Mouse (Mus musculus) neural tube, embryonic 15.5 days (tissue): ENCODE results near the gene Vdr. TPM values are rescaled to one million over a fixed set of nuclear protein-coding genes. Genes with fewer than 3 reads are reported as not detected.

Experiments
- ATAC-seq: fragments of 200-750 bp; cut with Nextera tagmentation; 2 replicates; pipeline ENCODE4 v1.8.0; 2017; ENCODE audit warnings: mild to moderate bottlenecking, moderate TSS enrichment, moderate library complexity; ENCODE audit not compliant: low FRiP score
- H3K27ac ChIP-seq: fragments of 300-500 bp; sonication (generic); replicated peaks from 2 replicates; pipeline ENCODE4 v1.5.1; 2015; ENCODE audit warnings: mild to moderate bottlenecking, inconsistent platforms
- H3K27me3 ChIP-seq: fragments of 300-500 bp; sonication (generic); replicated peaks from 2 replicates; pipeline ENCODE4 v1.6.1; 2015; ENCODE audit warnings: inconsistent platforms
- H3K36me3 ChIP-seq: fragments of 300-500 bp; sonication (generic); 2 replicates; pipeline ENCODE4 v1.6.1; 2015; ENCODE audit warnings: inconsistent platforms
- H3K4me1 ChIP-seq: fragments of 300-500 bp; sonication (generic); 2 replicates; pipeline ENCODE4 v1.6.1; 2015; ENCODE audit warnings: inconsistent platforms
- H3K4me2 ChIP-seq: fragments of 300-500 bp; sonication (generic); 2 replicates; pipeline ENCODE4 v1.6.1; 2015; ENCODE audit warnings: inconsistent platforms, mild to moderate bottlenecking, moderate library complexity
- H3K4me3 ChIP-seq: fragments of 300-500 bp; sonication (generic); replicated peaks from 2 replicates; pipeline ENCODE4 v1.5.1; 2015; ENCODE audit warnings: mild to moderate bottlenecking, inconsistent platforms
- H3K9ac ChIP-seq: fragments of 300-500 bp; sonication (generic); replicated peaks from 2 replicates; pipeline ENCODE4 v1.6.1; 2015; ENCODE audit warnings: mild to moderate bottlenecking, inconsistent platforms
- H3K9me3 ChIP-seq: fragments of 300-500 bp; sonication (generic); replicated peaks from 2 replicates; pipeline ENCODE4 v1.6.1; 2016; ENCODE audit warnings: inconsistent platforms
- WGBS: fragments of 180-500 bp; shearing (Covaris S2); methylation state at CpG from one replicate; pipeline ENCODE4 v1.1.7; 2015; ENCODE audit warnings: mixed read lengths; 5-methylcytosine and 5-hydroxymethylcytosine counted together
- polyA plus RNA-seq: library from polyadenylated mRNA; unstranded; fragments of >200 nt; fragmentation: Nextera tagmentation; extraction: Ambion mirVana; gene quantifications from 2 replicates; pipeline ENCODE4 v1.2.1, GENCODE M21; 2015

The Vdr gene
- polyA plus RNA-seq, 1 experiment from 2014 or later, result 0.17 TPM

DNA sequence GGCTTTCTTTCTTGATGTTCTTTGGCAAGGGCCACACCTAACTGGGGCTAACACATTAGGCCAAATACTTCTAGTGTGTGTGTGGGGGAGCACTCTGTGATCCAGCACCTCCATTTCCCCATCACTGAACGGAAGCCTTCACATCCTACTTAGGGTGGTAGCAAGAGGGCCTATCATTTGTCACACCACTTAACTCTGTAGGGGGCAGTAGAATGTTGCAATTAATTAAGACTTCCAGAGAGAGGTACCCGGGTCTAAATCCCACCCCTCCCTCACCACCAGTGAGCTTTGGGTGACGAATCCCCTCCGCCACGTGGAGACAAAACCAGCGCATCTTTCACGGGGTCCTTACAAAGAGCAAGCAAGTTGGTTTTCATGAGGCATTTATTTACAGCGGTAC lies 56.4 kb downstream of the Vdr start:
- WGBS, result 41% methylated on average over 8 of the region's 8 CpGs
- Histone ChIP-seq H3K4me3 (no peak overlapping the region), H3K27me3 (no peaks in the 10 kb centered on the region), H3K27ac (no peak overlapping the region), H3K4me2 (no peak overlapping the region), H3K9me3 (no peaks in the 10 kb centered on the region), H3K9ac (no peak overlapping the region), H3K4me1 (peaks cover 5% of the 10 kb centered on the region; the same call in 1 of the 2 replicates), H3K36me3 (no peaks in the 10 kb centered on the region)
- no peak for ATAC-seq

DNA sequence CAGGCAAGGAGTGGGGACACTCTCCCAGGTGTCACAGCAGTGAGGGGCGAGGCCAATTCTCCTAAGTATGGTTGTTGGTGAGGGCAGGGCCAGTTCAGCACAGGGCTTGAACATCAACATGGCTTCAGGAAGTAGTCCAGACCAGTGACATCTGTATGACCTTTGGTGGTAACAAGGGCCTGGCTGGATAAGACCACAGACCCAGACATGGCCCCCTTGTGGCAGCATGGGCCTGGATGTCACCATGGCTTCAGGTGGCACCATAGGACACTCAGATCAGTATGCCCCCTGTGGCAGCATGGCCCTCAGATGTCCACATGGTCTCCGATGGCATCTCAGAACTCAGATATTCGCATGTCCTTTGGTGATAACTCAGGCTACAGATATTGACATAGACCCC lies 58.1 kb downstream of the Vdr start:
- Histone ChIP-seq H3K27ac (no peak overlapping the region), H3K36me3 (no peaks in the 10 kb centered on the region), H3K27me3 (no peaks in the 10 kb centered on the region), H3K4me3 (no peak overlapping the region), H3K4me2 (no peak overlapping the region), H3K9ac (no peak overlapping the region), H3K9me3 (no peaks in the 10 kb centered on the region), H3K4me1 (peaks cover 6% of the 10 kb centered on the region; the same call in 1 of the 2 replicates)
- WGBS, result 94% methylated on average over 3 of the region's 3 CpGs
- no peak for ATAC-seq

- H3K27me3 ChIP-seq, result no peaks in the 10 kb centered on the region
- H3K4me3 ChIP-seq, result no peak overlapping the region
- no peak overlapping the region for H3K27ac ChIP-seq
- H3K36me3 ChIP-seq, result no peaks in the 10 kb centered on the region
- no peaks in the 10 kb centered on the region for H3K9me3 ChIP-seq
- H3K4me1 ChIP-seq, result peaks cover 6% of the 10 kb centered on the region; the same call in 1 of the 2 replicates
- no peak overlapping the region for H3K9ac ChIP-seq
- 92% methylated on average over 5 of the region's 5 CpGs for WGBS
- no peak overlapping the region for H3K4me2 ChIP-seq
- ATAC-seq, result no peak
Observed at GRCm38 (mm10) chr15:97851011-97851410, 59.4 kb downstream of the Vdr start.

GRCm38 (mm10) chr15:97850441-97850840 lies 60.0 kb downstream of the Vdr start:
- Histone ChIP-seq H3K4me1 (peaks cover 6% of the 10 kb centered on the region; the same call in 1 of the 2 replicates), H3K9me3 (no peaks in the 10 kb centered on the region), H3K4me3 (no peak overlapping the region), H3K27ac (no peak overlapping the region), H3K9ac (no peak overlapping the region), H3K36me3 (no peaks in the 10 kb centered on the region), H3K27me3 (no peaks in the 10 kb centered on the region), H3K4me2 (no peak overlapping the region)
- WGBS, result 17% methylated on average over 2 of the region's 2 CpGs
- no peak for ATAC-seq

DNA sequence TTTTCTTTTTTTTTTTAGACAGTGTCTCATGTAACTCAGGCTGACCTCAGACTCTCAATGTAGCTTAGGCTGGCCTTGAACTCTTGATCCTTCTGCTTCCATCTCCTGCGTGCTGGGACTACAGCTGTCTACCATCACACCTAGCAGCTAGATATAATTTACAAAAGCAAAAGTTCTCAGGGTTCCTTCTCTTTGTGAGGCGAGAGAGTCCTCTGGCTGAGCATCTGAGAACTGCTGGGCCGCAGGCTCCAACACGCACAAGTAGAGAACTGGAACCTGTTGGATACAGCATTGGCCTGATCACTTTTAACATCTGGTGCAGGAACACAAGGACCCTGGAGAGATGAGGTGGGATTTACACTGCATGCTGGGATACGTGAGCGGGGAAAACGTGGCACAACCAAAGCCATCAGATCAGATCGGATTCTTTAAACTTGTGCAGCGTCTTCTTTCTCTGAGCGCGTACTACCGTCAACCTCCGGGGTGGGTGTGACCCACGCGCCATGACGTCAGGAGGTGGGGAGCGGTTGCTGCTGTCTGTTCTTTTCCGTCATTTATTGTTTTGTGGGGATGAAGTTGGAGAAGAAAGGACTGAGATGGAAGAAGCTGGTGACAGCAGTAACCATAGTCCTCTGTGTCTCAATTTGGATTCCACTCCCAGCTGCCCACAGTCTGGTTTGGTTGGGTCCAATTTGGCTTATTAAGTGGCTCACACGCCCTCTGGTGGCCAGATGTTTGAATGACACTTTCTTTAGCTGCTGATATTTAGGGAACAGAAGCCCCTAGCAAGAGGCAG lies 61.1 kb downstream of the Vdr start:
- H3K4me3 ChIP-seq, result peak overlapping the region; percentile 43
- H3K4me1 ChIP-seq, result peaks cover 6% of the 10 kb centered on the region; the same call in 1 of the 2 replicates
- H3K4me2 ChIP-seq, result peak overlapping the region; percentile 75
- H3K36me3 ChIP-seq, result no peaks in the 10 kb centered on the region
- WGBS, result 7% methylated on average over 19 of the region's 19 CpGs
- ATAC-seq, result peak; percentile 88
- H3K9me3 ChIP-seq, result no peaks in the 10 kb centered on the region
- no peaks in the 10 kb centered on the region for H3K27me3 ChIP-seq
- H3K27ac ChIP-seq, result peak overlapping the region; percentile 77
- peak overlapping the region; percentile 38 for H3K9ac ChIP-seq

GRCm38 (mm10) chr15:97847866-97848265 lies 62.6 kb downstream of the Vdr start:
- no peaks in the 10 kb centered on the region for H3K36me3 ChIP-seq
- H3K9ac ChIP-seq, result no peak overlapping the region
- peaks cover 6% of the 10 kb centered on the region; the same call in 1 of the 2 replicates for H3K4me1 ChIP-seq
- no peak overlapping the region for H3K4me3 ChIP-seq
- ATAC-seq, result no peak
- no peaks in the 10 kb centered on the region for H3K27me3 ChIP-seq
- 92% methylated on average over 2 of the region's 2 CpGs for WGBS
- H3K9me3 ChIP-seq, result no peaks in the 10 kb centered on the region
- no peak overlapping the region for H3K4me2 ChIP-seq
- no peak overlapping the region for H3K27ac ChIP-seq

DNA sequence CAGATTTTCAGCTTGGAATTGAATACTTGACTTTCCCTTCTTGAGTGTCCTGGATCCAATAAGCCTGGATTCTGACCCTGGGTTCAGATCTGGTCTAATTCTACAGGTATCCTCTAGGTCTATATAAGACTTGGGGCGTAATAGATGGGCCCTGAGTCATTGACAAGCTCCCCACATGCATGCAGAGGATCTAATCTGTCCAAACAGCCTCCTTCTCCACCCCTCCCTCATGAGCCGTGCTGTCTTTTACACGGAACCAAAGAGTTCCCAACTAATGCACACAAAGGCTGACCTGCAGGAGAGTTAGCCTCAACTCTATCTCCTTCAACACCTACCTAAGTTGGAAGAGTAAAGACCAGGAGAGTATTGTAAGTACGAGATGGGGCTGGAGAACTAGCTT lies 63.1 kb downstream of the Vdr start:
- WGBS, result 86% methylated on average over 4 of the region's 4 CpGs
- Histone ChIP-seq H3K27ac (no peak overlapping the region), H3K36me3 (no peaks in the 10 kb centered on the region)

DNA sequence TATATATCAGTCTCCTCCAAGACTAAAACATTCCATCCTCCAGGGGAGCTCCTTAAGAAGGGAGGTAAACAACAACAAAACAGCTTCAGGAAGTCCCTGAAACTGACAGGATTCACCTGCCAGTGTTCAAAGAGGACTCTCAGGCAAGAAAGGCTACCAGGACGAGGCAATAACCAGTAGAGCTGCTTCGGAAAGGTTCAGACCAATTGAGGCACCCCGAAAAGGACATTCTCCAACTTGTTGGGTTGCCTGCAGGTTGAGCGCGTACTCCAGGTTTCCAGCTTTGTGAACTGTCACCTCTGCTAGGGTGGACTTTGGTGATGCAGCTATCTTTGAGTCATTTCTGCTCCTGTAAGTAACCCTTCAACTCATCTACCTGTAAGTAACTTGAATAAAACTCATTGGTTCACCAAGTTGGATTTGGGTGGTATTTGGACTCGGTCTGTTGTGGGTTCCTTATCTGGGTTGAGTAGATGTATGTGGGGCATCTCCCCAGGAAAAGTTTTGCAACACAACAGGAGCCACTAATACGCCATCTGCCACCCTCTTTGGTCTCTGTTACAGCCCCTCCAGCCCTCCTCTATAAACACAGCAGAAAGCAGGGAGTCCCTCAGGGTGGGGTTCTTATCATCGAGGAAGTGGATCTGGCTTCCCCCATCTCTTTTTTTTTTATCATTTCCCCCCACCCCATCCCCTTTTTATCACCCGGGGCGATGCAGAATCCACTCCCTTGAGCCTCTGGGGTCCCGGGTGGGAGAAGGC lies 64.1 kb downstream of the Vdr start:
- ATAC-seq, result no peak

More for the DNA sequence above, 63.1 kb downstream of the Vdr start:
- H3K4me3 ChIP-seq, result no peak overlapping the region
- no peak overlapping the region for H3K9ac ChIP-seq
- ATAC-seq, result no peak
- no peaks in the 10 kb centered on the region for H3K9me3 ChIP-seq
- peaks cover 6% of the 10 kb centered on the region; the same call in 1 of the 2 replicates for H3K4me1 ChIP-seq
- H3K4me2 ChIP-seq, result no peak overlapping the region
- no peaks in the 10 kb centered on the region for H3K27me3 ChIP-seq

GRCm38 (mm10) chr15:97844037-97845034 lies 66.1 kb downstream of the Vdr start, which contains the start of gene Hdac7:
TSS of gene Hdac7 (minus strand) at chr15:97844502.
- Histone ChIP-seq H3K27me3 (no peaks in the 10 kb centered on the region), H3K9ac (no peak within 1 kb of the TSS), H3K4me3 (no peak within 1 kb of the TSS), H3K36me3 (no peaks in the 10 kb centered on the region), H3K4me2 (no peak within 1 kb of the TSS), H3K9me3 (no peaks in the 10 kb centered on the region), H3K4me1 (peaks cover 15% of the 10 kb centered on the region), H3K27ac (no peak within 1 kb of the TSS)
- ATAC-seq, result no peak
- WGBS, result 74% methylated on average over 19 of the region's 19 CpGs

More for the DNA sequence above, 64.1 kb downstream of the Vdr start:
- WGBS, result 90% methylated on average over 11 of the region's 11 CpGs
- Histone ChIP-seq H3K4me3 (no peak overlapping the region), H3K4me1 (peaks cover 6% of the 10 kb centered on the region; the same call in 1 of the 2 replicates), H3K9ac (no peak overlapping the region), H3K36me3 (no peaks in the 10 kb centered on the region), H3K4me2 (no peak overlapping the region), H3K9me3 (no peaks in the 10 kb centered on the region), H3K27me3 (no peaks in the 10 kb centered on the region), H3K27ac (no peak overlapping the region)

GRCm38 (mm10) chr15:97843247-97843651 lies 67.2 kb downstream of the Vdr start:
- Histone ChIP-seq H3K9me3 (no peaks in the 10 kb centered on the region), H3K4me3 (no peak overlapping the region), H3K9ac (no peak overlapping the region), H3K27me3 (no peaks in the 10 kb centered on the region), H3K4me1 (peaks cover 11% of the 10 kb centered on the region), H3K36me3 (no peaks in the 10 kb centered on the region), H3K4me2 (no peak overlapping the region), H3K27ac (no peak overlapping the region)
- 76% methylated on average over 7 of the region's 7 CpGs for WGBS
- ATAC-seq, result no peak

DNA sequence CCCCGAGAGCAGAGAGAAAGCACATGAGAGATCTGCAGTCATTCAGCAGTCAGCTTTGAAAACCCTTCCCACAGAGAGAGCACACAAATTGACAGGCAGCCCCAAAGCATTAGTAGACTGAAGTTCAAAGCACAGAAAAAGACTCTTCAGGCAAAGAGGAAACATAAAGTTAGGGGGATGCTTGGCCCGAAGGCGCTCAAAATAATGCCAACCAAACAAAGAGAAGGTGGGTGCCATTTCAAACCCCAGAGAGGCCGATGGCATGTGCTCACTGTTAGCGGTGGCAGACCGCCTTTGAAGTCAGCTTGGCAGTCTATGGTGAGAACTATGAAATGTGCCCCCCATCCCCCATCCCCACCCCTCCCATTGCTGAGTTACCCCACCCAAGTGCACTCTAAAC lies 68.4 kb downstream of the Vdr start:
- Histone ChIP-seq H3K9ac (no peak overlapping the region), H3K27ac (no peak overlapping the region), H3K36me3 (no peaks in the 10 kb centered on the region), H3K9me3 (no peaks in the 10 kb centered on the region), H3K4me2 (no peak overlapping the region), H3K4me3 (no peak overlapping the region), H3K27me3 (no peaks in the 10 kb centered on the region), H3K4me1 (peaks cover 22% of the 10 kb centered on the region)
- WGBS, result 90% methylated on average over 6 of the region's 6 CpGs
- ATAC-seq, result no peak
